Comparison of ENCODE assay signal across 17 mouse cellular contexts in genomic region chr12:54099458-54099857, GRCm38 (mm10).
"Had no signal": no experiment of that assay in that cellular context is flagged by ENCODE, and none has a peak within 500 bp of the region (broad histone marks: within the 10 kb centered on the region; RNA-seq: fewer than 3 reads in every experiment).

No protein-coding gene starts in this region.

- H3K27me3 ChIP-seq: limb, embryonic 15.5 days; liver, embryonic 12.5 days; liver, embryonic 13.5 days; liver, embryonic 15.5 days; midbrain, embryonic 12.5 days had no signal

- H3K4me3 ChIP-seq: limb, embryonic 10.5 days; limb, embryonic 12.5 days; limb, embryonic 13.5 days; limb, embryonic 15.5 days; liver, embryonic 12.5 days; liver, embryonic 13.5 days; liver, embryonic 15.5 days; lung, embryonic 15.5 days; midbrain, embryonic 10.5 days; midbrain, embryonic 12.5 days; midbrain, embryonic 13.5 days; midbrain, embryonic 15.5 days; myocyte had no signal

- H3K9ac ChIP-seq: limb, embryonic 12.5 days; limb, embryonic 13.5 days; limb, embryonic 15.5 days; liver, embryonic 12.5 days; liver, embryonic 13.5 days; liver, embryonic 14.5 days; liver, embryonic 15.5 days; liver, postnatal 0 days; lung, embryonic 14.5 days; lung, embryonic 15.5 days; midbrain, embryonic 12.5 days; midbrain, embryonic 13.5 days; midbrain, embryonic 15.5 days had no signal

- H3K4me1 ChIP-seq: liver, embryonic 12.5 days; liver, embryonic 13.5 days; liver, embryonic 15.5 days; lung, embryonic 15.5 days; midbrain, embryonic 15.5 days had no signal

- H3K9me3 ChIP-seq: limb, embryonic 10.5 days; limb, embryonic 12.5 days; limb, embryonic 13.5 days; limb, embryonic 15.5 days; liver, embryonic 12.5 days; liver, embryonic 13.5 days; liver, embryonic 15.5 days; lung, embryonic 15.5 days; midbrain, embryonic 10.5 days; midbrain, embryonic 12.5 days; midbrain, embryonic 13.5 days; midbrain, embryonic 15.5 days had no signal

- H3K27ac ChIP-seq: limb, embryonic 10.5 days; limb, embryonic 12.5 days; limb, embryonic 13.5 days; limb, embryonic 15.5 days; liver, embryonic 12.5 days; liver, embryonic 13.5 days; liver, embryonic 14.5 days; liver, embryonic 15.5 days; lung, embryonic 15.5 days; macrophage; midbrain, embryonic 10.5 days; midbrain, embryonic 12.5 days; midbrain, embryonic 13.5 days; midbrain, embryonic 15.5 days had no signal

- H3K36me3 ChIP-seq: limb, embryonic 10.5 days; limb, embryonic 12.5 days; limb, embryonic 13.5 days; limb, embryonic 15.5 days; liver, embryonic 12.5 days; liver, embryonic 13.5 days; liver, embryonic 15.5 days; lung, embryonic 15.5 days; midbrain, embryonic 10.5 days; midbrain, embryonic 12.5 days; midbrain, embryonic 13.5 days; midbrain, embryonic 15.5 days had no signal
